Mouse (Mus musculus) bone marrow macrophage, adult 2 months (primary cell): Measurements from ENCODE around the gene Lrch2. TPM values are rescaled to one million over a fixed set of nuclear protein-coding genes. Genes with fewer than 3 reads are reported as not detected.
"Not testable (repeated sequence)": the region's sequence is repeated elsewhere in the genome, so short reads cannot be mapped to it uniquely, and the experiment has no call there.

Experiments used
- H3K27ac ChIP-seq: 2 replicates; pipeline ENCODE4 v1.5.1; 2012; ENCODE audit warnings: low read depth, low read length; ENCODE audit not compliant: insufficient read depth
- H3K4me1 ChIP-seq: 2 replicates; pipeline ENCODE4 v1.6.1; 2012; ENCODE audit warnings: low read length; ENCODE audit not compliant: control insufficient read depth, insufficient read depth
- H3K4me3 ChIP-seq: 2 replicates; pipeline ENCODE4 v1.5.1; 2012; ENCODE audit warnings: mild to moderate bottlenecking, low read length, moderate library complexity; ENCODE audit not compliant: insufficient read depth
- CTCF ChIP-seq: IDR thresholded peaks from 2 replicates; pipeline ENCODE4 v1.5.1; 2012; ENCODE audit warnings: low read depth, mild to moderate bottlenecking, low read length, moderate library complexity
- POLR2A ChIP-seq: IDR thresholded peaks from 2 replicates; pipeline ENCODE4 v1.6.1; 2012; ENCODE audit warnings: mild to moderate bottlenecking, low read depth, low read length, borderline replicate concordance
- polyA plus RNA-seq: library from polyadenylated mRNA; stranded (reverse); fragments of >200 nt; gene quantifications from 2 replicates; pipeline ENCODE4 v1.2.4, GENCODE M21; 2012; ENCODE audit not compliant: missing spikeins, insufficient read depth, insufficient read length

The Lrch2 gene
- not detected in 2 replicates for polyA plus RNA-seq

DNA sequence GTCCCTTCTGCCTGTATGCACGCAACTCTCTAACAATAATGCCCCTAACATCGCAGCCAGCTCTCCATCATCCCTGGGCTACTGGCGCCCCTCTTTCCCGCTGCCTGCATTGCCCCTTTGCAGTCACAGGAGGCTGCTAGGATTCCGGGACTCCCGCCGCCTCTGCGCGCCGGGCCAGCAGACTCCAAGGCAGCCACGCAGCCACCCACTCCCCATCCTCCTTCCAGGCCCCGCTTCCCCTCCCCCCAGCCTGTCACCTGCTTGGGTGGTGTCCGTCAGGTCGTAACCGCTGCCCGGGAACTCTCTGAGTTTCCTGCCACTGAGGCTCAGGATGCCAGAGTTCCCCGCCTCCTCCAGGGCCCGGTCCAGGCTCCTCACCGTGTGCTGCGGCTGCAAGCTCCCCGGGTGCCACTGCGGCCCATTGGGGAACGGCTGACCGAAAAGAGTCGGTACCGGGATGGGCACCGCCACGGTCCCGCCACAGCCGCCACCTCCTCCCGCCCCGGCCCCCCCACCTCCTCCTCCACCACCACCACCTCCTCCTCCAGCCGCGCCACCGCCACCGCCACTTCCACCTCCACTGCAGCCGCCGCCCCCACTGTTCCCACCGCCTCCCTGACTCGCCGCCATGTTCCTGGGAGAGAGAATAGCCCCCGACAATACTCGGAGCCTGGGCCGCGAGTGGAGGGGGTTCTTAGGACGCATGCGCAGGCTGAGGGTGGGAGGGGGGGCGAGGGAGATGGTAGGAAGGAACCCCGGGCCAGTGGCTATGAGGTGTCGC is at the start of gene Lrch2:
Gene Lrch2, minus strand, starts transcription at position 661 of the 781 bp plus-strand sequence.
- H3K4me3 ChIP-seq, result no peak within 1 kb of the TSS
- no peak within 1 kb of the TSS for H3K27ac ChIP-seq
- TF ChIP-seq CTCF (no peak), POLR2A (no peak)
- no peaks in the 10 kb centered on the region for H3K4me1 ChIP-seq

- Histone ChIP-seq H3K27ac (no peak overlapping the region), H3K4me1 (no peaks in the 10 kb centered on the region), H3K4me3 (no peak overlapping the region)
- no peak for TF ChIP-seq POLR2A
- no peak for TF ChIP-seq CTCF
These were observed 12.7 kb downstream of the Lrch2 start for GRCm38 (mm10) chrX:147540934-147541870.

DNA sequence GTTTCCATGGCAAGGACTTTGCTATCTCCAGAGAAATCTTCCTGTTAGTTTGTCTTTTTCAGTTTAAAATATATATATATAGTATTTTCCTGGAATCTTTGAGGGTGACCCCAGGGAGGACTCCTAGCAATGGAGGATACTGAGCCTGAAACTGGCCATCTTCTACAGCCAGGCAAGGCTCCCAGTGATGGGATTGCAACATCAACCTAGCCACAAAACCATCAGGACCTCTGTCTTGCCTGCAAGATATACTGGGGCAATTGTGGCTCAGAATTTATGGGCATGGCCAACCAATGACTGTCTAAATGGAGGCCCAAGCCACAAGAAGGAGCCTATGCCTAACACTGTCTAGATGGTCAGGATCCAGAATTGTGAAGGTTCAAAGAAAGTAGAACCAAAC is 15.5 kb downstream of the Lrch2 start:
- no peak overlapping the region for H3K4me3 ChIP-seq
- no peaks in the 10 kb centered on the region for H3K4me1 ChIP-seq
- TF ChIP-seq POLR2A, result no peak
- no peak for TF ChIP-seq CTCF

GRCm38 (mm10) chrX:147537117-147537516 is 16.8 kb downstream of the Lrch2 start:
- not testable (repeated sequence) for H3K27ac ChIP-seq, H3K4me1 ChIP-seq, H3K4me3 ChIP-seq

More for the DNA sequence above, 15.5 kb downstream of the Lrch2 start:
- H3K27ac ChIP-seq, result no peak overlapping the region

DNA sequence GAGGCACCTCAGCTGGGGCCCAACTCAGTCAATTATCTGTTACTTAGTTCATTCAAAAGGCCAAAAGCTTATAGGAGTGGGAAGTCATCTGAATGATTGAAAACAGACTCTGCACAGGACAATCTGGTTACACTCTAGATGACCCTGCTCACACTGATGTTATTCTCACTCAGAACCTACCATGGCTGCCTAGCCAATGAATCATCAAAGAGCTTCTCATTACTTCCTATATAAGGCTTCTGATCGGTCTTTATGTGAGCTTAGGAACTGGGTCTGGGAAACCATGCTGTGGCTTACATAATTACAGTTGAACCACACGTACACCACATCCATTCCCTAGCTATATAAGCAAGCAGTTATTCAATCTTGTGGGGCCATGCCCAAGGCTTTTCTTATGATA is 18.3 kb downstream of the Lrch2 start:
- Histone ChIP-seq H3K27ac (no peak overlapping the region), H3K4me1 (no peaks in the 10 kb centered on the region), H3K4me3 (no peak overlapping the region)
- TF ChIP-seq POLR2A (no peak), CTCF (no peak)

- TF ChIP-seq POLR2A, result no peak
- no peak for TF ChIP-seq CTCF
- H3K4me1 ChIP-seq, result no peaks in the 10 kb centered on the region
- no peak overlapping the region for H3K27ac ChIP-seq
- H3K4me3 ChIP-seq, result no peak overlapping the region
These were observed 22.2 kb downstream of the Lrch2 start for GRCm38 (mm10) chrX:147531675-147532074.

DNA sequence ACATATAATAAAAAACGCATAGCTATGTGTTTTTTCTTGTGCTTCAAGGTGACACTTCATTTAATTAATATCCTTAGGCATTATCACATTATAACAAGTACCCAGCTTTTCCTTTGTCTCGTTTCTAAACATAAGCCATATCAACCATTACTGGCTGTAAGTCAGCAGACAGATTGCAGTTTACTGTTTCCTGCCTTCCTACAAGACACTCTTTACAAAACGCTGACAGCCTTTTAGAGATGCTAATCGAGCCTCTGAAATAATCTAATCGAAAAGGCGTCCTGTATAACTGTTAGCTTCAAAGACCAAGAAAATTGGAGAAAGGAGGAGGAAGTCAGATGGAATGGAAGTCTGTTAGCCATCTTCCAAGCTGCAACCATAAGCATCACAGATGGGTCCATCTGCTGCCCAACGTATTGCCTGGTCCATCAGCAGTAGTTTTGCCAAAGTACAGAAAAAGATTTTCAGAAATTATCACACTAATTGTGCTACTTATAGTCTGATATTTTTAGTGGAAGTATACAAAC is 26.2 kb downstream of the Lrch2 start:
- no peaks in the 10 kb centered on the region for H3K4me1 ChIP-seq
- TF ChIP-seq CTCF, result no peak
- no peak for TF ChIP-seq POLR2A
- no peak overlapping the region for H3K27ac ChIP-seq
- no peak overlapping the region for H3K4me3 ChIP-seq

DNA sequence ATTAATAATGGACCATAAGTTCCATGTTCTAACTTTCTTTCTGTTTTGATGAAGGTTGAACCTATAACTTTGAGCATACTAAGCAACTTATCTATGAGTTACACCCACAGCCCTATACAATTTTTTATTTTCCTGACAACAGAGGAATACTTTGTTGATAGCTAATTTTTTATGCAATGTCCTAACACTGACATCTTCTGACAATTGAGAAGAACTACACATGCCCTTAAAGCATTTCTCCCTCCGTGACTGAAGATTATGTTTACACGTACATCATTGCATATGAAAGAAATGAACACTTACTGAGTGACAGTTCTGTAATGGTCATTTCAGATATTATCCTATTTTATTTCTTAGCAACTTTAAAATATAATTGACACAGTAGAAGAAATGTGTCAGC is 64.3 kb downstream of the Lrch2 start:
- H3K4me1 ChIP-seq, result no peaks in the 10 kb centered on the region
- H3K4me3 ChIP-seq, result no peak overlapping the region
- TF ChIP-seq POLR2A (no peak), CTCF (no peak)
- H3K27ac ChIP-seq, result no peak overlapping the region

DNA sequence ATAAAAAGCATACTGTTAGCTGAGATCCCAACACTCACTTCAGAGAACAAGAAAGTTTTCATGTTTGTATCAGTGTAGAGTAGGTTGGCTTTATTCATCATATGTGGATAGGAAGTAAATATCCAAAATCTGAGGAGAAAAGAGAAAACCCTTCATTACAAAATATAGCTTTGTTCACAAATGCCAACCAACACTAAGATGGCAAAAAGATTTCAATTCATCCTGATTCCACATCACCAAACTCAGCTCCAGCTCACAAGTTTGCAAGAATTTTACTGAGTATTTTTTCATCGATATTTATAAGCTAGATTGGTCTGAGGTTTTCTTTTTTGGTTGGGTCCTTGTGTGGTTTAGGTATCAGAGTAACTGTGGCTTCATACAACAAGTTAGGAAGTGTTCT is 100.3 kb downstream of the Lrch2 start, which contains the start of gene Vmn1r239-ps:
Gene Vmn1r239-ps, minus strand, starts transcription at position 101 of the 400 bp plus-strand sequence.
- H3K4me1 ChIP-seq, H3K27ac ChIP-seq, H3K4me3 ChIP-seq: not testable (repeated sequence)

GRCm38 (mm10) chrX:147443386-147443785 is 110.5 kb downstream of the Lrch2 start:
- H3K27ac ChIP-seq, result no peak overlapping the region
- H3K4me1 ChIP-seq, result no peaks in the 10 kb centered on the region
- no peak for TF ChIP-seq CTCF
- no peak for TF ChIP-seq POLR2A

More at GRCm38 (mm10) chrX:147443386-147443785, 110.5 kb downstream of the Lrch2 start:
- no peak overlapping the region for H3K4me3 ChIP-seq
